Mouse (Mus musculus): ENCODE results near the gene Gm17720. TPM values are rescaled to one million over a fixed set of nuclear protein-coding genes. Genes with fewer than 3 reads are reported as not detected.
"Not testable (repeated sequence)": the region's sequence is repeated elsewhere in the genome, so short reads cannot be mapped to it uniquely, and the experiment has no call there.

Gm17720 gene
- polyA plus RNA-seq, 1 experiment from 2014 or later: not detected

GRCm38 (mm10) chr8:110040509-110040908 is 62.0 kb downstream of the Gm17720 start:
- DNase-seq (ENCODE audit: low spot score): no peak

DNA sequence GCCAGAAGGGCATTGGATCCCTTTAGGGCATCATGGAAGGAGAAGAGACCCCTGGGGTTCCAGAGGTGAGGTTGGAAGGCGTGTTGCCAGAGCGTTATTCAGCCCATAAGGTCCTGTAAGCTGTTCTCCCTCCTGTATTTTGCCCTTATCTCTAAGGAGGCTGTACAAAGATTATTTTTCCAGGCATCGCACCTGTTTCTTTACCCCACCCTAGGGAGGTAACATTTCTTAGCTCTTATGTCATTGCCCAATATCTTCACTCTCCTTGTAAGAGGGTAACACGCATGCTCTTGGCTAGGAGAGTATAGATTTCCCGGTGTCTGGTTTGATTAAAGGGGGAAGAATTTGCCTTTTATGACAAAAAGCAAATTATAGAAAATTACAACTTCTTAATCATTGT is 62.9 kb downstream of the Gm17720 start, which contains the start of gene Chst4:
Gene Chst4, minus strand, starts transcription at position 82 of the 400 bp plus-strand sequence.
- DNase-seq (ENCODE audit: low spot score): no peak

GRCm38 (mm10) chr8:110039216-110039615 is 63.3 kb downstream of the Gm17720 start:
- DNase-seq (ENCODE audit: low spot score): no peak

DNA sequence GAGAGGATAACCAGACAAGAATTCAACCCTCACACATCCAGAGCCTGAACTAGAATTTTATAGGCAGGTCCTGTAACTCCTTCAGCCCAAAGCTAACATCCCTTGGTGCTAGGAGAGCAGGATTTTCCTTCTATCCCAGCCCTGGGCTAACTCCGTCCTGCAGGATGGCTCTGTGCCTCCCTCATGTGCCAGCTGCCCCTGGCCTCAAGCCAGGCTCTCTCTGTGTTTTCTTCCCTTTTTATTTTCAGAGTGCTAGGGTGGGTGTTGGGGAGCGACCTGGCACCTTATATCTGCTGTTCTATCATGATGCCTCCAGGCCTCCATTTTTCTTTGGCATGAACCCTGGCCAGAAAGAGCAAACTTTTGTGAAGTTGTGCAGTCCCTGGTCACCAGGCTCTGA is 66.4 kb downstream of the Gm17720 start:
- DNase-seq (ENCODE audit: low spot score): no peak

GRCm38 (mm10) chr8:110034331-110034730 is 68.2 kb downstream of the Gm17720 start:
- DNase-seq (ENCODE audit: low spot score): no peak

GRCm38 (mm10) chr8:110033771-110034170 is 68.8 kb downstream of the Gm17720 start:
- not testable (repeated sequence) for DNase-seq (ENCODE audit: low spot score)

Other genes with a start within 250 kb of the Gm17720 start
- gene Phlpp2, start 234.2 kb downstream of the Gm17720 start, polyA plus RNA-seq (2015; fragmentation: Nextera tagmentation; extraction: Ambion mirVana): 0.68 and 0.72 TPM in 2 replicates
- 0.44 and 0.73 TPM in 2 replicates for gene Marveld3, start 140.6 kb downstream of the Gm17720 start, polyA plus RNA-seq (2015; fragmentation: Nextera tagmentation; extraction: Ambion mirVana)
- gene Tat, start 112.3 kb downstream of the Gm17720 start, polyA plus RNA-seq (2015; fragmentation: Nextera tagmentation; extraction: Ambion mirVana): 0.12 TPM in 2 replicates
- not detected in 2 replicates for gene Chst4, start 63.0 kb downstream of the Gm17720 start, polyA plus RNA-seq (2015; fragmentation: Nextera tagmentation; extraction: Ambion mirVana)
- 1.2 and 1.5 TPM in 2 replicates for gene Zfp612, start 23.0 kb downstream of the Gm17720 start, polyA plus RNA-seq (2015; fragmentation: Nextera tagmentation; extraction: Ambion mirVana)
- 0.14 TPM in 1 of 2 replicates, not detected in the other for gene Gm21964, start 1.5 kb downstream of the Gm17720 start, polyA plus RNA-seq (2015; fragmentation: Nextera tagmentation; extraction: Ambion mirVana)
- gene Calb2, start 65.5 kb upstream of the Gm17720 start, polyA plus RNA-seq (2015; fragmentation: Nextera tagmentation; extraction: Ambion mirVana): 1.3 and 1.4 TPM in 2 replicates
- gene Cmtr2, start 112.9 kb upstream of the Gm17720 start, polyA plus RNA-seq (2015; fragmentation: Nextera tagmentation; extraction: Ambion mirVana): 6.9 and 7.6 TPM in 2 replicates
- gene Hydin, start 164.2 kb upstream of the Gm17720 start, polyA plus RNA-seq (2015; fragmentation: Nextera tagmentation; extraction: Ambion mirVana): 0.14 and 0.18 TPM in 2 replicates

Data from thymus, postnatal 0 days (tissue).